In genomic region chr2:6823021-6823420, GRCm38 (mm10) we compare ENCODE assay signal across 17 mouse cellular contexts.
"Had no signal": no experiment of that assay in that cellular context is flagged by ENCODE, and none has a peak within 500 bp of the region (broad histone marks: within the 10 kb centered on the region; RNA-seq: fewer than 3 reads in every experiment).

No protein-coding gene starts in this region.

- H3K27ac ChIP-seq: liver, embryonic 12.5 days; liver, embryonic 14.5 days; midbrain, embryonic 12.5 days; neural tube, embryonic 12.5 days had no signal

- H3K4me1 ChIP-seq: liver, embryonic 12.5 days had no signal

- H3K4me3 ChIP-seq: liver, embryonic 12.5 days; midbrain, embryonic 12.5 days; myocyte; neural tube, embryonic 12.5 days had no signal

- ATAC-seq: liver, embryonic 12.5 days had no signal

- H3K36me3 ChIP-seq: liver, embryonic 12.5 days; midbrain, embryonic 12.5 days; neural tube, embryonic 12.5 days had no signal

- H3K4me2 ChIP-seq: liver, embryonic 12.5 days; lung, embryonic 14.5 days; midbrain, embryonic 12.5 days; neural tube, embryonic 12.5 days had no signal

- H3K27me3 ChIP-seq: liver, embryonic 12.5 days; midbrain, embryonic 12.5 days; neural tube, embryonic 12.5 days had no signal

- H3K9me3 ChIP-seq: liver, embryonic 12.5 days; midbrain, embryonic 12.5 days; neural tube, embryonic 12.5 days had no signal

- DNase-seq: lung, adult 18-20 months; lung, embryonic 14.5 days; lung, postnatal 10 days; lung, postnatal 4 days; retina, postnatal 1 day; right cerebral cortex, adult 18-20 months; right cerebral cortex, postnatal 25 days; right cerebral cortex, postnatal 4 days; spleen, adult 18-20 months; thymus, adult 18-20 months; thymus, postnatal 14 days; thymus, postnatal 36 days had no signal

- H3K9ac ChIP-seq: liver, embryonic 12.5 days; liver, embryonic 14.5 days; lung, embryonic 14.5 days; midbrain, embryonic 12.5 days; neural tube, embryonic 12.5 days had no signal
